Mouse (Mus musculus) liver, embryonic 12.5 days (tissue): ENCODE results near the gene Snx29. TPM values are rescaled to one million over a fixed set of nuclear protein-coding genes. Genes with fewer than 3 reads are reported as not detected.

ENCODE experiments used
- ATAC-seq: fragments of 200-750 bp; cut with Nextera tagmentation; 2 replicates; pipeline ENCODE4 v1.8.0; 2017; ENCODE audit warnings: moderate number of reproducible peaks, mild to moderate bottlenecking, moderate library complexity
- H3K27ac ChIP-seq: fragments of 300-500 bp; sonication (generic); 2 replicates; pipeline ENCODE4 v1.5.1; 2016; ENCODE audit warnings: mild to moderate bottlenecking
- H3K27me3 ChIP-seq: fragments of 300-500 bp; sonication (generic); replicated peaks from 2 replicates; pipeline ENCODE4 v1.6.1; 2016; ENCODE audit warnings: mild to moderate bottlenecking, moderate library complexity
- H3K36me3 ChIP-seq: fragments of 300-500 bp; sonication (generic); 2 replicates; pipeline ENCODE4 v1.6.1; 2016; ENCODE audit warnings: mild to moderate bottlenecking, moderate library complexity
- H3K4me1 ChIP-seq: fragments of 300-500 bp; sonication (generic); 2 replicates; pipeline ENCODE4 v1.6.1; 2016
- H3K4me2 ChIP-seq: fragments of 300-500 bp; sonication (generic); 2 replicates; pipeline ENCODE4 v1.6.1; 2016; ENCODE audit warnings: mild to moderate bottlenecking, moderate library complexity
- H3K4me3 ChIP-seq: fragments of 300-500 bp; sonication (generic); 2 replicates; pipeline ENCODE4 v1.5.1; 2016; ENCODE audit warnings: mild to moderate bottlenecking, moderate library complexity
- H3K9ac ChIP-seq: fragments of 300-500 bp; sonication (generic); 2 replicates; pipeline ENCODE4 v1.6.1; 2016; ENCODE audit warnings: mild to moderate bottlenecking, moderate library complexity
- H3K9me3 ChIP-seq: fragments of 300-500 bp; sonication (generic); replicated peaks from 2 replicates; pipeline ENCODE4 v1.6.1; 2016; ENCODE audit warnings: mild to moderate bottlenecking, moderate library complexity
- WGBS: fragments of 180-500 bp; shearing (Covaris S2); methylation state at CpG from one replicate; pipeline ENCODE4 v1.1.7; 2016; ENCODE audit not compliant: insufficient replicate concordance; 5-methylcytosine and 5-hydroxymethylcytosine counted together
- polyA plus RNA-seq: library from polyadenylated mRNA; unstranded; fragments of >200 nt; fragmentation: Nextera tagmentation; extraction: Ambion mirVana; gene quantifications from 2 replicates; pipeline ENCODE4 v1.2.1, GENCODE M21; 2016

Snx29 gene
- polyA plus RNA-seq, 1 experiment from 2014 or later, result 4.9 TPM

DNA sequence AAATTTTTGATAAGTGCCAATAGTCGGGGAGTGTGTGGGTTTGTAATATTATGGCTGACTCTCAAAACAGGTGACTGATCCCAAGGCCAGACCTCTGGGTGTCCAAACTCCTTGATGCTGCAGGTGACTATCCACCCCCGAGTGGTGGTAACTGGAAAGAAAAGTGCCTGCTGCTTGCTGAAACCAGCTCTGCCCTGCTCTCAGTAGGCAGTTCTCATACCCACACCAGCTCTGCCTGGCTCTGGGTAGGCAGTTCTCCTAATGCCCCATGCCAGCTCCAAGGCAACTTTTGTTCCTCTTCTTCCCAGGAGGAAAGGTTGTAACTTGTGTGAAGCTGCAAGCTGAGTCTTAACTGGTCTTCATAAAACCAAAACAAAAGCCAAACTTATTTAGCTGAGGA lies 321.7 kb downstream of the Snx29 start:
- H3K4me2 ChIP-seq, result no peak overlapping the region
- no peak for ATAC-seq
- no peak overlapping the region for H3K27ac ChIP-seq
- 58% methylated on average over 2 of the region's 2 CpGs for WGBS
- H3K36me3 ChIP-seq, result no peaks in the 10 kb centered on the region
- H3K9me3 ChIP-seq, result no peaks in the 10 kb centered on the region
- H3K9ac ChIP-seq, result no peak overlapping the region
- no peaks in the 10 kb centered on the region for H3K27me3 ChIP-seq
- H3K4me3 ChIP-seq, result no peak overlapping the region
- no peaks in the 10 kb centered on the region for H3K4me1 ChIP-seq

DNA sequence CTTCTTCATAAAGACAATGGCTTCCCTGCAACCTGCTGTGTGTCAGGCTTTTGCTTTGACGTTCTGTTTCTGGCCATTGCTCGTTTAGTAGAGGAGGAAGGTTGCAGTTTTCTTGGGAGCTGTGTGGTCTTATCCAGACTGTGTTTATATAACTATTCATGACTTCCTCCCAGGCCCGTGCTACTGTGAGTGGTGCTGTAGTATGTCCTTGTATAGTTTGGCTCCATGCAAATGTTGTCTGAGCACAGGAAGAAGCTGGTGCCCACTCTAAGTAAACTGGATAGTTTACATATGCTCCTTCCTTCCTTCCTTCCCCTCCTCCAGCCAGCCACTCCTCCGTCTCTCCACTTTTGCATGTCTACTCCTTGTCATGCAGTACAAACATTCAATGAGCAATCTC lies 323.0 kb downstream of the Snx29 start:
- Histone ChIP-seq H3K4me2 (no peak overlapping the region), H3K9ac (no peak overlapping the region), H3K27me3 (no peaks in the 10 kb centered on the region), H3K4me3 (no peak overlapping the region), H3K27ac (no peak overlapping the region), H3K36me3 (no peaks in the 10 kb centered on the region), H3K4me1 (0 out of 2 replicates have a peak, but pooled peaks cover 5% of the 10 kb centered on the region), H3K9me3 (no peaks in the 10 kb centered on the region)
- 37% methylated on average over 4 of the region's 4 CpGs for WGBS
- ATAC-seq, result no peak

DNA sequence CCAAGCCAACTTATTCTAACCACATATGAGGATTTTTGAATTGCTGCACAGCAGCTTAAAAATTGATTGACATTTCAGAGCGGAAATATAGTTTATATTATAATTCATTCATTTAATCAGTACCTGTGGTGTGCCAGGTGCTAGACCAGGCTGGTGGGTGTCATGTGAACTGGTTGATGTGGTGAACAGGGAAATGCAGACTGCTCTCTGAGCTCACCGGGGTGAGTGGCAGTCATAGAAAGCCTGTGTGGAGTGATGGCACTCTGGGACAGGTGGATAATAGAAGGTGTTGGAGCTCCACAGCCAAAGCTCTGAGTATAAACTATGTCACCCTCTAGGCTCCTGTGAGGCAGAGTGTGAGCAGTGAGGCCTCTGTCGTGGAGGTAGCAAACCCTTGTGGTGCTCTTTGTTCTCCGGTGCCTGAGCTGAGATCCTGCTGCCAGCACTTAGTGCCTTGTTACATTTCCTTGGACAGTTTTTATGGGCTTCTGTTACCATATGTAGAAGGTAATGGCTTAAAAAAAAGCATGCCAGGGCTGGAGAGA lies 324.1 kb downstream of the Snx29 start:
- ATAC-seq, result no peak
- H3K27ac ChIP-seq, result no peak overlapping the region
- H3K4me1 ChIP-seq, result 0 out of 2 replicates have a peak, but pooled peaks cover 10% of the 10 kb centered on the region
- 72% methylated on average over 4 of the region's 4 CpGs for WGBS
- no peaks in the 10 kb centered on the region for H3K36me3 ChIP-seq
- no peak overlapping the region for H3K4me3 ChIP-seq
- no peaks in the 10 kb centered on the region for H3K9me3 ChIP-seq
- no peaks in the 10 kb centered on the region for H3K27me3 ChIP-seq
- H3K9ac ChIP-seq, result no peak overlapping the region
- no peak overlapping the region for H3K4me2 ChIP-seq

DNA sequence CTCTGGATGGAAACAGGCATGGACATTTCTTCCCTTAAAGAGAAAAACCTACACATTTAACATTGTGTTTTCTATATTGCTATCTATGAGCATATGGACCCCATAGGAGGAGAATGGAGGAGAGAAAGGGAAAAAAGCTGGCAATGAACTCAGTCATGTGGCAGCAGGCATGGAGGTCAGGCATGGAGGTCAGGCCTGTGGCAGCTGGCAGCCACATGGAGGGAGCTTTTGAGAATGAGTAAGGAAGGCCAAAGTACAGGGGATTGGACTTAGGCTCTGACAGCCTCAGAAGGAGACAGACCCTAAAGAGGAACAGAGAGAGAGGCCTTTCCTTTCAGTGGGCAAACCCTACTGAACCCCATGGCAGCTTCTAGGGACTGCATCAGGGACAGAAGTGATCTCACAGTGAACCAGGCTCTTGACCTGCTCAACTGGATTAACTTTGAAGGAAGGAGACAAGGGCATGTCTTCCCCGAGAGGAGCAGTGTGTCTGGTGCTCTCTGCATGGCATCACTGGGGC lies 325.5 kb downstream of the Snx29 start:
- H3K4me1 ChIP-seq, result 0 out of 2 replicates have a peak, but pooled peaks cover 10% of the 10 kb centered on the region
- no peak overlapping the region for H3K4me3 ChIP-seq
- WGBS, result 42% methylated on average over 1 of the region's 1 CpGs
- H3K4me2 ChIP-seq, result no peak overlapping the region
- H3K36me3 ChIP-seq, result no peaks in the 10 kb centered on the region
- ATAC-seq, result no peak
- no peak overlapping the region for H3K9ac ChIP-seq
- no peaks in the 10 kb centered on the region for H3K9me3 ChIP-seq
- H3K27ac ChIP-seq, result no peak overlapping the region
- no peaks in the 10 kb centered on the region for H3K27me3 ChIP-seq

DNA sequence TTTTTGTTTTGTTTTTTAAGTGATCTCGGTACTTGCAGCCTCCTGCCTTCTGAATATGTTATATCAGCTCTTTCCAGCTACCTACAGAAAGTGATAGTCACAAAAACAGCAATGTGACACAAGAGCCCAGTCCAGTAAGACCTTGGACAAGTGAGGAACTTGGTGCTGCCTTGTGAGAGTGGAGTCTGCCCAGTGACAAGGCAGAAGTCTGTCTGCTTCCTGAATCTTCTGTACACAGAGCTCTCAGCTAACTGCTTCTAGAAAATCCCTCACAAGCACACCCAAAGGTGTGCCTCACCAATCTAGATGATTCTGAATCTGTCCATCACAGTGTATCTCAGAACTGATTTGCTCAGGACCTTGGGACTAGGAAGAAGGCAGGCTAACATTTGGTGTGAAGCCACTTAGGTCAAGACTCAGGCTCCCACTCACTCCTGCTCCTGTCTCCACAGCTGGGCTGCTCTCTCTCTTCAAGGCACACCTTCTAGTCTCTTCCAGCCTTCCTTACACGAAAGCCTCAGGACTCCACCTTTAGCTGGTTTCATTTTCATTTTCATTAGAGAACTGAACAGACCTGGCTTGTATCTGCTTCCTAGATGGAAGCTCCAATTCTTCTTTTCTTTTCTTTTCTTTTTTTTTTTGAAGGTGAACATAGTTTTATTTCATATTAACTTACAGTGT lies 330.1 kb downstream of the Snx29 start:
- Histone ChIP-seq H3K9ac (no peak overlapping the region), H3K36me3 (no peaks in the 10 kb centered on the region), H3K27ac (no peak overlapping the region), H3K4me3 (no peak overlapping the region), H3K9me3 (no peaks in the 10 kb centered on the region), H3K4me2 (no peak overlapping the region), H3K4me1 (0 out of 2 replicates have a peak, but pooled peaks cover 10% of the 10 kb centered on the region), H3K27me3 (no peaks in the 10 kb centered on the region)
- WGBS, result 45% methylated on average over 2 of the region's 2 CpGs
- ATAC-seq, result no peak

DNA sequence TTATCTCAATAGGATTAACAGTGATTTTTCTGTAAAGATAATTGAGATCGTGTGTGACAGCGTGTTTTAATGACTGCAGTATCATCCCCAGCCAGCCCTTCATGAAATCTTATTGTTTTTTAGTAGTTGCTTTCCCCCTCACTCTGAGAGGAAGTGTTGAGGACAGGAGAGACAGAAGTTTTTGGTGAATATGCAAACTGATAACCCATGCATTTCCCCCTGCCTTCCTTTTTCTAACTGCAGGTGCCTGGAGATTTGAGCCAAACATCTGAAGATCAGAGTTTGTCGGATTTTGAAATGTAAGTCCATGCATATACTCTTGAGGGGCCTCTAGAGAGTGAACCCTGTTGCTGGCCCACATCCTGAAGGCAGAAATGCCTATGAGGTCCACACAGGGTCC lies 333.2 kb downstream of the Snx29 start:
- H3K36me3 ChIP-seq, result no peaks in the 10 kb centered on the region
- 0 out of 2 replicates have a peak, but pooled peaks cover 3% of the 10 kb centered on the region for H3K4me1 ChIP-seq
- 53% methylated on average over 3 of the region's 3 CpGs for WGBS
- H3K4me3 ChIP-seq, result no peak overlapping the region
- H3K27ac ChIP-seq, result no peak overlapping the region
- H3K27me3 ChIP-seq, result no peaks in the 10 kb centered on the region
- H3K9me3 ChIP-seq, result no peaks in the 10 kb centered on the region
- no peak for ATAC-seq
- H3K9ac ChIP-seq, result no peak overlapping the region
- H3K4me2 ChIP-seq, result no peak overlapping the region

DNA sequence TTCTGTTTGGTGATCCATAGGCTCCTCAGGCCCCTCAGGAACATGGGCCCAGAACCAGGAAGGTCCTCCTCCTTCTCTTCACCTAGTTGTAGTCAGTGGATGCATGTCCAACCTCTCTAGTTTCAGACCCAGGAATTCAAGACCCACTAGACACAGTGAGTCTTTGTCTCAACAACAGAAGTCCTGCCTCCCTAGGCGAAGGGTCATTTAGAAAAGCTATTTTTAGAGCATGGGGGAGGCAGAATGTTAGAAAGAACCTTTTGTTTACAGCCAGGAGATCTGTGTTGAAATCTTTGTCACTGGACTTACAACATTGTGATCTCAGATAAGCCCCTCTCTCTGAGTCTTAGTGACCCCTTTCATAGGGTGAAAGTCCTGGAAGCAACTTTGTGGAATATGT lies 334.4 kb downstream of the Snx29 start:
- H3K36me3 ChIP-seq, result no peaks in the 10 kb centered on the region
- no peaks in the 10 kb centered on the region for H3K27me3 ChIP-seq
- H3K4me2 ChIP-seq, result no peak overlapping the region
- no peak for ATAC-seq
- no peaks in the 10 kb centered on the region for H3K9me3 ChIP-seq
- no peak overlapping the region for H3K9ac ChIP-seq
- H3K4me3 ChIP-seq, result no peak overlapping the region
- no peaks in the 10 kb centered on the region for H3K4me1 ChIP-seq
- H3K27ac ChIP-seq, result no peak overlapping the region
- WGBS, result 46% methylated on average over 1 of the region's 1 CpGs

DNA sequence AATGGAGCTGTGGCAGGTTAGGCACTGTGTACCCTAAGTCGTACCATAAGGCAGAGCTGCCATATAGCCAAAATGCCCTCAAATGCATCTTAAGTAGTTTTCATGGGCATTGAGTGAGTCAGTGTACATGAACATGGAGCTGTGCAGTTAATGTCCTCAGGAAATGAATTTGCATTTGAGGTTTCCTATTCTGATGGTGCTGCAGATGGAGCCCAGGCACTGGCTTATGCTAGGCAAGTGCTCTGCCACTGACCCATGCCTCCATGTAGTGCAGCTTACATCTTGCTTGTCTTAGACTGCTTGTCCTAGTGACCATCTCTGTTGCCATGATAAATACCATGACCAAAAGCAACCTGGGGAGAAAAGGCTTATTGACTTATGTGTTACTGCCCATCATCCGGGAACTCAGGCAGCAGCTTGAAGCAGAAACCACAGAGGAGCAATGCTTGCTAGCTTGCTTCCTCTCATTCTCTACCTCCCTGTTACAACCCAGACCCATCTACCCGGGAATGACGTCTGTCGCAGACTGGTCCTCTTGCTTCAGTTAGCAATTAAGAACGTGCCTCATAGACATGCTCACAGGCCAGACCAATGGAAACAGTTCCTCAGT lies 336.5 kb downstream of the Snx29 start:
- Histone ChIP-seq H3K4me3 (no peak overlapping the region), H3K9ac (no peak overlapping the region), H3K27me3 (no peaks in the 10 kb centered on the region), H3K9me3 (no peaks in the 10 kb centered on the region), H3K27ac (no peak overlapping the region), H3K36me3 (no peaks in the 10 kb centered on the region), H3K4me1 (no peaks in the 10 kb centered on the region), H3K4me2 (no peak overlapping the region)
- 0 out of 2 replicates have a peak, but pooled peaks have one; percentile 30 for ATAC-seq
- 37% methylated on average over 6 of the region's 6 CpGs for WGBS

DNA sequence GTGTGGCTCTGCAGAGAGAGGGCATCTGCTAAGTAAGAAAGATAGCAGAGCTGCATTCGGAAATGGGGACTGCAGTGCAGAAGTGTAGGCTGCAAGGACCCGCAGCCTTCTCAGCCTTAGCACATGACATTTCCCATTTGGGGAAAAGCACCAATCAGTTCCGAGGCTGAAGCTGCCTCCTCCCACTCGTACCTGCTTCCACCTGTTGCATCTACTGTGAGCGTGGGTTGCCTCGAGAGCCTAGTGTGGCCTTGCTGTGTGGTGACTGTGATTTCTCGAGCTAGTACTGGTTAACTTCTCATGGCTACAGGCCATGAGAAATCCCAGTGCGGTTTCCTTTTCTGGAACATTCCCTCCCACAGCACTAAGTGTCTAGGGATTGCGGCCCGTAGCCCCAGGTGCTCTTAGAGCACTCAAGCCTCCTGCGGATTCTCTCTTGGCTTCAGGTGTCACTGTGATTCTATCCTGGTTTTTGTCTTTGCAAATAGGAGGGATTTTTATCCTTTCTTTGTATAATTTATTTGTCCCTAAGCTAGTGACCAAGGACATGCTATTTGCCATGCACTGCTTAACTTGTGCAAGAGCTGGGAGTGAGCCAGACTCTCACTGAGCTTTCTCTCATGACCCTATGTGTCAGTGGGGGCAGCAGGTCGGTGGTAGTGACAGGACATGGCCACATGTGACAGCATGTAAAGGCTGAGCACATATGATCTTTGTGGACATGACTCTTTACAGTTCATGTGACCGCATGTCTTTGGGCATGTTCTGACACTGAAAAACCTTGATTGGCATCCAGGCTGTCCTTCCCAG lies 342.4 kb downstream of the Snx29 start:
- H3K27ac ChIP-seq, result no peak overlapping the region
- WGBS, result 65% methylated on average over 13 of the region's 13 CpGs
- H3K9ac ChIP-seq, result no peak overlapping the region
- H3K27me3 ChIP-seq, result no peaks in the 10 kb centered on the region
- H3K9me3 ChIP-seq, result no peaks in the 10 kb centered on the region
- H3K4me1 ChIP-seq, result no peaks in the 10 kb centered on the region
- no peak overlapping the region for H3K4me2 ChIP-seq
- H3K4me3 ChIP-seq, result no peak overlapping the region
- H3K36me3 ChIP-seq, result no peaks in the 10 kb centered on the region
- ATAC-seq, result no peak

DNA sequence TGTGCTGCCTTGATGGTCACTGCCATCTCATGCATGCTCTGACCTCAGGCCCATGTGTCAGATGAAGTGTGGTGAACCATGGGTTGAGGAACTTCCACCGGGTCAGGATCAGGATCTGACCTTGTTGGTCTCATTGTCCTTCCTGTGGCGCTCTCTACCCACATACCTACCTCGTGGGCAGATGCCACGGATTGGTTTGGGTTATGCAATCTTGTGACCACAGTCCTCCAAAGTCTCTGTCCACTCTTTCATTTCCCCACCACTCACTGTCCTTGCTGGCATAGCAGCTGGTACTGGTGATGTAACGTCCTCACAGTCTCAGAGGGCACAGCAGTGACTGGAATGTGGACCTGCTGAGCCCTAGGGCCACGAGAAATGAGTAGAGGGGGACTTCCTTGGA lies 343.2 kb downstream of the Snx29 start:
- no peak overlapping the region for H3K4me2 ChIP-seq

DNA sequence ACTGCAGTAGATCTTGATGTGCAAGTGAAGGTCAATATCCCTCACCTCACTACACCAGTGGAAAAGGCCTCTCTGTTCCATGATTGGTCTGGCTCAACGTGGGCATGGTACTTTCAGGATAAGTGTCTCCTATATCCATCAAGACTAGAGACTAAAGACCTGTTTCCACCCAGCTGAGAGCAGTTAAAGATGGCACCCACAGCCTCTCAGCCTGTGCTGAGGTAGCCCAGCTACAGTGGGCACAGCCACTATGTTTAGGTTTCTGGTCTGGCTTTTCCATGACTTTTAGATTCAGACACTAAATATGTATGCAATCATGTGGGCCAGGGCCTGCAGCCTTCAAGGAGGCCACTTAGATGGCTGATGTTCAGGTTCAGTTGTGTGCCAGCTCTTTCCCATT lies 345.7 kb downstream of the Snx29 start:
- Histone ChIP-seq H3K36me3 (no peaks in the 10 kb centered on the region), H3K9ac (no peak overlapping the region), H3K4me1 (no peaks in the 10 kb centered on the region), H3K27me3 (no peaks in the 10 kb centered on the region), H3K4me3 (no peak overlapping the region), H3K4me2 (no peak overlapping the region), H3K9me3 (no peaks in the 10 kb centered on the region), H3K27ac (no peak overlapping the region)
- WGBS, result 49% methylated on average over 1 of the region's 1 CpGs
- ATAC-seq, result no peak

More for the DNA sequence above, 343.2 kb downstream of the Snx29 start:
- Histone ChIP-seq H3K27me3 (no peaks in the 10 kb centered on the region), H3K36me3 (no peaks in the 10 kb centered on the region), H3K9me3 (no peaks in the 10 kb centered on the region), H3K27ac (no peak overlapping the region), H3K9ac (no peak overlapping the region), H3K4me1 (no peaks in the 10 kb centered on the region), H3K4me3 (no peak overlapping the region)
- no peak for ATAC-seq
- 47% methylated on average over 6 of the region's 6 CpGs for WGBS

DNA sequence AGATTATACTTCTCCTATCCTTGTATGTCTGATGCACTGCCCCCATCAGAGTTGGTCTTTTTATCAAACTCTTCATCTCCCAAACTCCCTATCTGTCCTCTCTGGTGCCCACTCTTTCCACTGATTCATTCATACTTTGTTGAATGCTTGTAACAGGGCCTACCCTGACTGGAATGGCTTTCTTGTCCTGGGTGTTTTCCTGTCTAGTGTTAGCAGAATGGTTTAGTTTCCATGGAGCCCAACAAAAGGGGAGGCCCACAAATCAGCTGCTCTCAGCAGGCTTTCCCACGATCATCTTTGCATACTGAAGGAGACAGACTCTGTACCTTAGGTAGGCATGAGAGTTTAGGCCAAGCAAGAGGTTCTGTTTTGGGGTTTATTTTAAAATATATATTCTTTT lies 346.2 kb downstream of the Snx29 start:
- Histone ChIP-seq H3K9me3 (no peaks in the 10 kb centered on the region), H3K27me3 (no peaks in the 10 kb centered on the region), H3K27ac (no peak overlapping the region), H3K4me2 (no peak overlapping the region), H3K4me1 (no peaks in the 10 kb centered on the region), H3K4me3 (no peak overlapping the region), H3K9ac (no peak overlapping the region), H3K36me3 (no peaks in the 10 kb centered on the region)
- no peak for ATAC-seq
- WGBS, result 72% methylated on average over 1 of the region's 1 CpGs
